Mouse (Mus musculus) CH12.LX (cell line): ENCODE measurements at regions not wholly inside any gene's neighbourhood (a gene's known extent, or its start where the extent isn't known, plus 50 kb on each side); places are given as distances from the start of the nearest gene placed in this dataset.

Experiments
- CHD2 ChIP-seq: IDR thresholded peaks from 2 replicates; pipeline ENCODE4 v1.6.1; 2011; ENCODE audit warnings: low read length, improper control_type of control experiment
- CTCF ChIP-seq, 2 experiments: IDR thresholded peaks in 1 of 2; conservative IDR thresholded peaks in 1 of 2; 2 replicates each; pipeline ENCODE4 v1.5.1; 2011 to 2012; ENCODE audit warnings: low read depth in 2 of 2, low read length in 2 of 2, improper control_type of control experiment in 1 of 2, inconsistent platforms in 1 of 2, mild to moderate bottlenecking in 1 of 2, moderate library complexity in 1 of 2
- E2F4 ChIP-seq: IDR thresholded peaks from 2 replicates; pipeline ENCODE4 v1.6.1; 2011; ENCODE audit warnings: low read depth, low read length, improper control_type of control experiment; ENCODE audit not compliant: insufficient replicate concordance
- HCFC1 ChIP-seq: IDR thresholded peaks from 2 replicates; pipeline ENCODE4 v1.6.1; 2012; ENCODE audit warnings: low read depth, mild to moderate bottlenecking, inconsistent platforms, low read length, improper control_type of control experiment
- POLR2A ChIP-seq: IDR thresholded peaks from 2 replicates; pipeline ENCODE4 v1.6.1; 2011; ENCODE audit warnings: low read depth, mild to moderate bottlenecking, improper control_type of control experiment, low read length
- ZC3H11A ChIP-seq: IDR thresholded peaks from 2 replicates; pipeline ENCODE4 v1.6.1; 2012; ENCODE audit warnings: low read depth, mild to moderate bottlenecking, inconsistent platforms, low read length, improper control_type of control experiment

DNA sequence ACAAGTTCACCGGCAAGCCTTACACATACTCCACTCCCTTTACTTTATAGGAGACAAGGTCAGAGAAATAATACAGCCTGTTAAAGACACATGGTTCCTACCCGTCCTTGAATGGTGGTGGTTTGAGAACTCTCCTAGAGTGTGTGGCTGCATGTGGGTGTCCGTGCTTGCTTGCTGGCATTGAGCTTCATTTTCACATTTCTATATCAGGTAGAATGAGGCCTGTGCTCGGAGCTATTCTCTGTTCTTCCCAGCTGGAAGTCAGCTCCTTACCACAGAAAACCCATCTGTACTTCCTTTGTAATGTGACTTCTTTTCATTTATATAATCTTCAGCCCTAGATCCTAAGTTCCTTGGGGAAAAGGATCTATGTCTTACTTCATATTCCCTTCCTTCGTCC is 106.0 kb upstream of the Mb21d2 start:
- TF ChIP-seq POLR2A (no peak), CTCF (conservative IDR thresholded peaks at IDR 0.05 in 1 of 2, IDR thresholded peaks at IDR 0.05 in 1 of 2; ENCODE audit: low read depth in 2 of 2, low read length in 2 of 2) (no peak), HCFC1 (no peak), ZC3H11A (no peak), E2F4 (no peak), CHD2 (no peak)
